In the genomic region with DNA sequence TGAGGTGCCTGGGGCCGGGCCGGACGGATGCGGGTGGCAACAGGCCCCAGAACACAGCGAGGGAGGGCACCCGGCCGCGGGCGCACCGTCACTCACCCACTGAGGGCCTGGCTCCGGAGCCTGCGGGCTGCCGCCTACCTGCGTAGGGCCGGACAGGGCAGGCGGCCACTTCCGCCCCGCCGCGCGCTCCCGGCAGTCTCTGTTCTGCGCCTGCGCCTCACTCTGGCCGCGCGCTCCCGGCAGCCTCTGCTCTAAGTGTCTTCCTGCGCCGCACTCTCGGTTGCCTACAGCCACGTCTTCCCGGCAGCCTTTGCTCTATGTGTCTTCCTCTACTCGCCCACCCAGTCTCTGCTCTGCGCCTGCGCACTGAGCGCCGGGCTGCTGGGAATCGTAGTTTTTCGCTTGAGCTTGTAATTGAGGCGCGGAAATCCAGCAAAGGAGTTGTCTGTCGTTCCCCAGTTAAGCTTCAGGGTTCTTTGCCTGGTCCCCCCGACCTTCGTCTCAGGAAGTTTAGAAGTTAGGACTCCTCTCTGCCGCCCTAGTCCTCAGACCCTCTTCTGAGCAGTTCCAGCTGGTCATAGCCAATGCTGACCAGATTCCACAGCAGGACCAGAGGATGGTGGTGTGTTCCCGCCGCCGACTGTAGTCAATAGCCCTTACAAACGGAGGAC, we compare ENCODE assay signal across 8 mouse cellular contexts. TPM values are rescaled to one million over a fixed set of nuclear protein-coding genes. Genes with fewer than 3 reads are reported as not detected.
DNase-seq lines count a peak whose midpoint lies in the region; ATAC-seq lines count a peak whose summit lies in the region.

Gene Cant1 (minus strand): TSS at position 253 of the 671 bp plus-strand sequence.

- H3K9me3 ChIP-seq in heart, embryonic 10.5 days = no peaks in the 10 kb centered on the region
- H3K9me3 ChIP-seq in kidney, embryonic 15.5 days (replicated peaks) = no peaks in the 10 kb centered on the region

- H3K4me3 ChIP-seq in heart, embryonic 10.5 days = peak within 1 kb of the TSS; percentile 92
- peak within 1 kb of the TSS; percentile 81 for H3K4me3 ChIP-seq in kidney, embryonic 15.5 days (replicated peaks)

- H3K27me3 ChIP-seq in heart, embryonic 10.5 days (ENCODE audit: insufficient read depth, poor library complexity, severe bottlenecking) = peaks cover 5% of the 10 kb centered on the region; the same call in 1 of the 2 replicates
- no peaks in the 10 kb centered on the region for H3K27me3 ChIP-seq in kidney, embryonic 15.5 days

- H3K27ac ChIP-seq in heart, embryonic 10.5 days = peak within 1 kb of the TSS; percentile 94
- H3K27ac ChIP-seq in kidney, embryonic 15.5 days = peak within 1 kb of the TSS; percentile 83

- WGBS in heart, embryonic 10.5 days = under 1% methylated on average over 50 of the region's 50 CpGs
- WGBS in kidney, embryonic 15.5 days = under 1% methylated on average over 47 of the region's 50 CpGs

- peaks cover 35% of the 10 kb centered on the region for H3K4me1 ChIP-seq in heart, embryonic 10.5 days
- peaks cover 37% of the 10 kb centered on the region for H3K4me1 ChIP-seq in kidney, embryonic 15.5 days

- ATAC-seq in erythroblast, adult 5-6 weeks (replicated peaks; ENCODE audit: low FRiP score, poor library complexity, severe bottlenecking) = peak; percentile 93
- peak; percentile 96 for ATAC-seq in kidney, embryonic 15.5 days (replicated peaks; ENCODE audit: low FRiP score)
- ATAC-seq in monocyte, adult 5-6 weeks (replicated peaks; ENCODE audit: insufficient number of reproducible peaks, low FRiP score, low TSS enrichment, poor library complexity, severe bottlenecking) = peak; percentile 91

- H3K9ac ChIP-seq in kidney, embryonic 15.5 days = peak within 1 kb of the TSS; percentile 94

- DNase-seq in B cell, adult 2 months = peak; percentile 95
- peak; percentile 100 for DNase-seq in brain, adult 2 months (ENCODE audit: low read depth, low spot score)
- peak; percentile 99 for DNase-seq in heart, embryonic 10.5 days (ENCODE audit: low spot score)
- DNase-seq in liver = peak; percentile 98
- DNase-seq in spleen, postnatal 4 days (ENCODE audit: low spot score in 2 of 2) = peak; percentile 97 to 98

- H3K4me2 ChIP-seq in kidney, embryonic 15.5 days = peak within 1 kb of the TSS; percentile 84

- peaks cover 31% of the 10 kb centered on the region for H3K36me3 ChIP-seq in heart, embryonic 10.5 days
- H3K36me3 ChIP-seq in kidney, embryonic 15.5 days = peaks cover 26% of the 10 kb centered on the region

RNA-seq across cellular contexts. Expression of gene Cant1, which starts in this region (rescaled TPM):
- 3.8 and 10.0 TPM in 2 replicates for total RNA-seq in erythroblast, adult 5-6 weeks (2015; ENCODE audit: low replicate concordance)
- 4.0 and 6.0 TPM in 2 replicates for total RNA-seq in erythroblast, adult 5-6 weeks (2017; ENCODE audit: low replicate concordance)
- 22.4 and 23.5 TPM in 2 replicates for polyA plus RNA-seq in heart, embryonic 10.5 days (2016; fragmentation: Nextera tagmentation; extraction: Ambion mirVana)
- 26.7 and 32.9 TPM in 2 replicates for polyA plus RNA-seq in kidney, embryonic 15.5 days (2015; fragmentation: Nextera tagmentation; extraction: Ambion mirVana)
- total RNA-seq in monocyte, adult 5-6 weeks (2017) = 16.7 to 31.7 TPM (median 22.8 TPM) in 3 replicates

Comparison
In these comparisons a context has a peak if more than half of its experiments do, and no peak if none do; other contexts are left out.
1. Peak in every context shown above with its lines: DNase-seq, ATAC-seq, H3K4me3 ChIP-seq and H3K27ac ChIP-seq.